Mouse (Mus musculus): Measurements from ENCODE around the gene Adm.
"Not testable (repeated sequence)": the region's sequence is repeated elsewhere in the genome, so short reads cannot be mapped to it uniquely, and the experiment has no call there.

Gene Adm

GRCm38 (mm10) chr7:110627486-110628272 lies at the start of gene Adm:
Gene Adm (plus strand): TSS chr7:110627661.
- DNase-seq, result peak; percentile 92 to 93

- DNase-seq, result no peak
These were observed 43.8 kb upstream of the Adm start for GRCm38 (mm10) chr7:110583705-110584104.

DNA sequence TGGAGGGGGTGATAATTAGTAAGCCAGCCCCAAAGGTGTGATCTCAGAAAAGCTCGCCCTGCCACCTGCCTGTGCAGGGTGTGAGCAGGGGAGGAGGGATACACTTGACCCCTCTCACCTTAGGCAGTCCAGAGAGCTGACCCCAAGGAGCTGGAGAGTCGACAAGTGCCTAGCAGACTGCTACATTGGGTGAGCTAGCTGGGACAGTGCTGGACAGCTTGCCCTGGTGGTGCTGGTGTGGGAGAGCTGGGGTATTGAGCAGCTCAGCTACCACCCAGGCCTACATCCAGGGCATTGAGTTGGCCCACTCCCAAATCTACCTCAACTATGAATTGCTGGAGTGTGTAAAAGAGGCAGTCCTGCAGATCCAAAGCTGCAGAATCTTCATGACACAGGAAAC lies 43.3 kb upstream of the Adm start:
- no peak for DNase-seq

DNA sequence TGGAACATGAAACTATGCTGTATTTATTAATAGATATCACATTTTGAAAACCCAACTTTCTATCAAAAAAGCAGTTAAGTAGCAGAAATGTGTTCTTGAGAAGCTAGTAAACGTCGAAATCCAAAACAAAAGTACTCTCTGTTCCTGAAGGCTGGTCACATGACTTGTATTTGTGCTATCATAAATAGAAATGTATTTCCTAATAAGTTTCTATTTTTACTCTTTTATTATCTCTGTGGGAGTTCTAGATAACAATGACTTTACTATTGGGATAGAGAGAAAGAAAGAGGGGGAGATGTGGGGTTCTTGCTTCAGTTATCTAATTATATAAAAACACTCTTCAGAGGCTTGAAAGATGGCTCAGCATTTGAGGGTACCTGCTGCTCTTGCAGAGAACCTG lies 42.2 kb upstream of the Adm start:
- peak in 1 of 2 experiments; percentile 23 for DNase-seq

- no peak for DNase-seq
These were observed 39.7 kb upstream of the Adm start for GRCm38 (mm10) chr7:110587721-110588120.

GRCm38 (mm10) chr7:110593991-110594390 lies 33.5 kb upstream of the Adm start:
- DNase-seq, result not testable (repeated sequence)

GRCm38 (mm10) chr7:110597141-110597540 lies 30.3 kb upstream of the Adm start:
- DNase-seq, result peak in 1 of 2 experiments; percentile 14

DNA sequence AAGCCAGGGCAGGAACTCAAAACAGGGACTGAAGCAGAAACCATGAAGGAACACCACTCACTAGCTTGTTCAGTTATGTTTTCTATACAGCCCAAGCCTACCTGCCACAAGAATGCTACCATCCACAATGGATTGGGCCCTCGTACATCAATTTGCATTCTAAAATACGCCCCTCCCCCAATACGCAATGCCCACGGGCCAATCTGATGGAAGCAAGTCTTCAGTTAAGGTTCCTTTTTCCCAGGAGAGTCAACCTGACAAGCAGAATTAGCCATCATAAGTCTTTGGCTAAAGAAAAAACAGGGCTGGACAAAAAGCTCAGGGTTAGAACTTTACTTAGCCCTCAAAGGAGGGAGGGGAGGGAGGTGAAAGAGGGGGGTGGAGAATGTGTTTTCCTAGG lies 22.0 kb upstream of the Adm start:
- DNase-seq, result no peak

GRCm38 (mm10) chr7:110606906-110607305 lies 20.6 kb upstream of the Adm start:
- no peak for DNase-seq

DNA sequence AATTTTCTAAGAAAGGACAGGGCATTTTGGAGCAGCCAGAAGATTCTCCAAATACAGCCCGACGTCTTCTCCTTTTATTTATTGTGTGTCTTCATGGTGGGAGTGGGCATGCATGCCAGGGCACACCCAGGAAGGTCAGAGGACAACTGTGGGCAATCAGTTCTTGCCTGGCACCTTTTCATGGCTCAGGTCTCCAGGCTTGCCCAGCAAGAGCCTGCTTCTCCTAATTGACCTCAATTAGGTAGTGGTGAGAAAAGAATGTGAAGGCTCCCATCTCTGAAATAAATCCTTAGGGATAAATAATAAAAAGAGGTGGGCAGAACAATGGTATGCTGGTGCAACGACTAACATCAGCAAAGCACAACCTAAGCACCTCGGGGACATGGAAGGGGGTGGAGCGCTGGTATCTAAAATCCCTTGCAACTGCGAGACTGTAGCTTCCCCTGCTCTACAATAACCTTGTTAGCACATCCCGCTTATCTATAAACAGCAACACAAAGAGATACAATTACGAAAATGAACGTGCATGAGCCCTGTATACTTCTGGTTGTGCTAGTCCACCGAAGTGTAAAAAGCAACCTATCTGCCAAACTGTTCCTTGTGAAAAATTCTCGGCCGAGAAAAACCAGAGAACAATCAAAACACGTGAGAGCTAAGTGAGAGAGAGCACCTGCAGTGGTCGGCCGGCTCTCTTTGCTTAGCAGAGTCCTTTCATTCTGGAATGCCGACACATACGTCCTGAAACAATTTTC lies 13.9 kb upstream of the Adm start:
- DNase-seq, result peak in 1 of 2 experiments; percentile 26

DNA sequence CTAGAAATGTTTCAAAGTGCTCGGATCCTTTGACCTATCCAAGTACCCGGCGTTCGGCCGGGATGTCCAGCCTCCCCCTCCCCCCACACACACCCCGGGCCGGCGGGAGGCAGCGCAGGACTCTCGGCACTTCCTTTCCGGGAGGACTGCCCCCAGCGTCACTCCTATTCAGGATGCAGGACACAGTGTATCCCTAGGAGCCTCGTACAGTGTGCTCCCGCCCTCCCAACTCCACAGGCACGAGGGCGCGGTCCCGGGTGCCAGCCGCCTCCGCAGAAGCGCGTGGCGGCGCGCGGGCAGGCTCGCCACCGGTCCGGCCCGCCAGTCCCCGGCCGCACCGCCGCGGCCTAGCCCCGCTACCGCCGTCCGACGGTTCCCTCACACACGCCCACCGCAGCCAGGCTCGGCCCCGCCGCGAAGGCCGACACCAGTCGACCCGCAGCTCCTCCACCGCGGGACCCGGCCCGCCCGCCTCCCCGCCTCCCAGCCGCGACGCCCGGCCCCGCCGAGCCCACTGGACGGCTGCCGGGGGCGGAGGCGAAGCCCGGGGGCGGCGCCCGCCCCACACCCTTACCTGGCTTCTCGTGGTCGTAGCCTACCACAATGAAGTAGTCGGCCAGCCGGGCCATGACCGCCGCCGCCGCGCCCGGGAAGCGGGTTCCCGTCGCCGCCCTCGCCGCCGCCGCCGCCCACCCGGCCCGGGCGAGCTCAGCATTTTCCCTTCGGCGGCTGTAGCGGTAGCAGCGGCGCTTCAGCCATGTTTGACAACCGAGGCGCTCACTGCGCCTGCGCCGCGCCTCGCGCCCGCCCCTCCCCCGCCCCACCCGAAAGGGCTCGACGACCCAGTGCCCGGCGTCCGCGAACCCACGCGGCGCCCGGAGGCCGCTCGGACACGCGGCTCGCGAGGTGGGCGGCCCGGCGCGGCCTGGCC lies 13.1 kb upstream of the Adm start, which contains the start of gene Sbf2:
Gene Sbf2, minus strand, starts transcription at position 790 of the 931 bp plus-strand sequence.
- peak; percentile 92 to 94 for DNase-seq

DNA sequence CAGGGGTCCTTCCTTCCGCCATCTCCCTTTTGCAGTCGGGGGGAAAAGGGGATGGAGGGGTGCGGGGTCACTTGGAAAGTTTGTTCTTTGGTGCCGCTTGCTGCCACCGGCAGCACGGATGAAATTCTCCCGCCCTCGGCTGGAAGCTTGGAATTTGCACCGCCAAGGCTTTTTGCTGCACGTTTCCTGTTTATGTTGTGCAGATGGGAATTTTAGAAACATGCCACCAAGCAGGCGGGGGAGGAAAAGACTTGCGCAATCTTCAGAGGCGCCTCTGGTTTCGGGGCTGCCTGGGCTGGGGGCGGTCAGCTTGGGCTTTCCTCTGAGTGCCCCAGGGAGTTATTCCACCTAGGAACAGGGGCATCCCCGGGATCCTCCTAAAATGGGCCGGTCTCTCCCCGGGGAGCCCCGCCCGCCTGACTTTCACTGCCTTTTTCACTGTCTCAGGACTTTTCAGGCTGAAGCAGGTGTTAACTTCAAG lies 12.3 kb upstream of the Adm start:
- peak; percentile 82 to 85 for DNase-seq

DNA sequence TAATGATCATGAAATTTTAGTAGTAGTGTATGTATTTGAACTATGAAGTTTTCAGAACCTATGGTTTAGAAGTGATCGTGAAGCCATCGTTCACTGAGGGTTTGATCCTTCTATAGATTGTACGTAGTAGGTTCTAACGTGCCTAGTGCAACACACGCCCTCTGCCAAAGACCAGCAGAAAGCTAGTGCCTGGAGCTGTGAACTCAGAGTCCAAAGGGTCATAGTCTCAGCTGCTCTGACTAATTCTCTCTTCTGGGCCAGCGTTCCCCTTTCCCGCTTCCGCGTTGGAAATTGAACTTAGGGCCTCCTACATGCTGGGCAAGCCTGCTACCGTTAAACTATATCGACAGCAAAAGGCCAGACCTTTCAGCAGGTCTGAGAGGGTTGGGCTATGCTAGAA lies 11.7 kb upstream of the Adm start:
- DNase-seq, result peak; percentile 79 to 86

- DNase-seq, result no peak
These were observed 8.3 kb upstream of the Adm start for GRCm38 (mm10) chr7:110619086-110619611.

DNA sequence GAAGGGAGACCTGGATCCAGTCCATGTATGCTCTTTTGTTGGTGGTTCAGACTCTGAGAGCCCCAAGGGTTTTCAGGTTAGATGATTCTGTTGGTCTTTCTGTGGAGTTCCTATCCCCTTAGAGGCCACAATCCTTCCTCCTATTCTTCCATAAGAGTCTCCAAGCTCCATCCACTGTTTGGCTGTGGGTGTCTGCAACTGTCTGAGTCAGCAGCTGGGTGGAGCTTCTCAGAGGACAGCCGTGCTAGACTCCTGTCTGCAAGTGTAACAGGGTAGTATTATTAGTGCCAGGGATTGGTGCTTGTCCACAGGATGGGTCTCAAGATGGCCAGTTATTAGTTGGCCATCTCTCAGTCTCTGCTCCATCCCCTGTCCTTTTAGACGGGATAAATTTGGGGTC lies 3.4 kb upstream of the Adm start:
- DNase-seq, result no peak

DNA sequence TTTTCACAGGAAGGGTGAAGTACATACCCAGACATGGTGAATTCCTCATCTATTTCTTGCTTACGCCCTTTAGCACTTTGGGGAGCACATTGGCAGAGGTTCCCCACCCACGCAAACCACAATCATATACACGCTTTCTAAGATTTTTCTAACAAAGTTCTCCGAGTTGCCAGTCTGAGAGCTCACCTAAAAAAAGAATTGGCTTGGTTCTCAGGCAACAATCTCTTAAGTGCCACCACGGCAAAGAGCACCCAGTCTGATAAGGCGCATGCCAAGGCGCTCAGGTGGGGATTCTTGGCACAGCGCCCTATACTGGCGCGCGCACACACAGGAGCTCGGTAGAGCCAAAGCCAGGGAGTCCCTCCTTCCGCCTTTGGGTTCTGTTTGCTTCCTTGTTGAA lies 2.5 kb upstream of the Adm start:
- peak in 1 of 2 experiments; percentile 47 for DNase-seq

GRCm38 (mm10) chr7:110625489-110625888 lies 2.0 kb upstream of the Adm start:
- DNase-seq, result peak in 1 of 2 experiments; percentile 55

- DNase-seq, result peak; percentile 67 to 72
These were observed 1.0 kb upstream of the Adm start for GRCm38 (mm10) chr7:110626186-110627098.

GRCm38 (mm10) chr7:110627099-110627482 lies 370 bp upstream of the Adm start:
- DNase-seq, result peak in 1 of 2 experiments; percentile 65

GRCm38 (mm10) chr7:110628273-110628600 lies 776 bp downstream of the Adm start:
- no peak for DNase-seq

DNA sequence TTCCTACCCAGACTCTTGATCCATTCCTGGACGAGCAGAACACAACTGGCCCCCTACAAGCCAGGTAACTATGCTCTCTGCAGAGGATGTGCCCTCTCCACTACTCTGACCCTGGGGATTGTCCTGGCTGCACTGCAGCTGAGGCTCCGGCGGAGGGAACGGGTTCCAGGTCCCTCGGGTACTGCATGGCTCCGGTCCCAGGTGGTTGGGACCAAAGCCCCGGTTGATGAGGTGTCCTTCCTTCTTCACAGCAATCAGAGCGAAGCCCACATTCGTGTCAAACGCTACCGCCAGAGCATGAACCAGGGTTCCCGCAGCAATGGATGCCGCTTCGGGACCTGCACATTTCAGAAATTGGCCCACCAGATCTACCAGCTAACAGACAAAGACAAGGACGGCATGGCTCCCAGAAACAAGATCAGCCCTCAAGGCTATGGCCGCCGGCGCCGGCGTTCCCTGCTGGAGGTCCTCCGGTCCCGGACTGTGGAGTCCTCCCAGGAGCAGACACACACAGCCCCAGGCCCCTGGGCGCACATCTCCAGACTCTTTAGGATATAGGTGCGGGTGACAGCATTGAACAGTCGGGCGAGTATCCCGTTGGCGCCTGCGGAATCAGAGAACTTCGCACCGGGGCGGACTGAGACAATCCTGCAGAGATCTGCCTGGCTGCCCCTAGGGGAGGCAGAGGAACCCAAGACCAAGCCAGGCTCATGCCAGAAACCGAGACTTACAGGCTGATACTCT lies 1.3 kb downstream of the Adm start:
- DNase-seq, result peak in 1 of 2 experiments; percentile 68
